Mouse (Mus musculus) midbrain, postnatal 0 days (tissue): ENCODE measurements at regions not wholly inside any gene's neighbourhood (a gene's known extent, or its start where the extent isn't known, plus 50 kb on each side); places are given as distances from the start of the nearest gene placed in this dataset.

ENCODE experiments used
- ATAC-seq: fragments of 200-750 bp; cut with Nextera tagmentation; 2 replicates; pipeline ENCODE4 v1.8.0; 2017; ENCODE audit warnings: moderate number of reproducible peaks, mild to moderate bottlenecking, moderate TSS enrichment, moderate library complexity; ENCODE audit not compliant: low FRiP score
- DNase-seq: peaks from one replicate; pipeline ENCODE4 v3.0.0-alpha.2; 2015; ENCODE audit warnings: low spot score
- H3K27ac ChIP-seq: fragments of 300-500 bp; sonication (generic); 2 replicates; pipeline ENCODE4 v1.5.1; 2014; ENCODE audit warnings: low read depth, mild to moderate bottlenecking, low read length, mixed read lengths
- H3K27me3 ChIP-seq: fragments of 300-500 bp; sonication (generic); 2 replicates; pipeline ENCODE4 v1.6.1; 2014; ENCODE audit warnings: low read length, control low read depth, mixed read lengths; ENCODE audit not compliant: insufficient read depth
- H3K36me3 ChIP-seq: fragments of 300-500 bp; sonication (generic); 2 replicates; pipeline ENCODE4 v1.6.1; 2014; ENCODE audit warnings: low read length, control low read depth, mixed read lengths; ENCODE audit not compliant: insufficient read depth
- H3K4me1 ChIP-seq: fragments of 300-500 bp; sonication (generic); 2 replicates; pipeline ENCODE4 v1.6.1; 2014; ENCODE audit warnings: mild to moderate bottlenecking, control low read depth, antibody characterized with exemption, low read length, mixed read lengths; ENCODE audit not compliant: insufficient read depth
- H3K4me2 ChIP-seq: fragments of 300-500 bp; sonication (generic); 2 replicates; pipeline ENCODE4 v1.6.1; 2014; ENCODE audit warnings: low read depth, mild to moderate bottlenecking, low read length, mixed read lengths; ENCODE audit not compliant: poor library complexity, severe bottlenecking
- H3K4me3 ChIP-seq: fragments of 300-500 bp; sonication (generic); 2 replicates; pipeline ENCODE4 v1.5.1; 2014; ENCODE audit warnings: low read depth, mild to moderate bottlenecking, low read length, moderate library complexity
- H3K9ac ChIP-seq: fragments of 300-500 bp; sonication (generic); replicated peaks from 2 replicates; pipeline ENCODE4 v1.6.1; 2014; ENCODE audit warnings: mild to moderate bottlenecking, low read length, moderate library complexity, mixed read lengths; ENCODE audit not compliant: poor library complexity, severe bottlenecking
- H3K9me3 ChIP-seq: fragments of 300-500 bp; sonication (generic); 2 replicates; pipeline ENCODE4 v1.6.1; 2016; ENCODE audit warnings: low read length, control low read depth
- CTCF ChIP-seq: IDR thresholded peaks from 2 replicates; pipeline ENCODE4 v1.5.1; 2016; ENCODE audit warnings: antibody characterized with exemption, mild to moderate bottlenecking
- WGBS: fragments of 180-500 bp; shearing (Covaris S2); extraction: QIAGEN DNeasy Blood & Tissue Kit; methylation state at CpG from one replicate; pipeline ENCODE4 v1.1.7; 2014; 5-methylcytosine and 5-hydroxymethylcytosine counted together

DNA sequence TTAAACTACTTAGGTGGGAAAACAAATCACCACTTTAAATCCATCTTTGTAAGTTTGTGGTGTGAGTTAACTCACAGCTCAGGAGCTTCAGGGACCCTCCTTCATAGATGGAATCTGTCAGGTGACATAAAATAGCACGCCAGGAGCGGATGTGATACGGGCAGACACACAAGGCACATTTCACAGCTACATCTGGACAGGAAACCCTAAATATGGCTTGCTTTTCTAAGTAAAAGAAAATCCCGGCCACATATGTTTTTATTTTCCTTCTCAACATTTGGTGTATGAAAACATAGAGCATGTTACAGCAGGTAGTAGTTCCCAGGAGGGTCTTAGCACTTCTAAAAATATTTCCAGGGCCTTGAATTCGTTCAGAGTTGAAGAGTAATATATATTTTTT is 50.1 kb upstream of the Col24a1 start:
- no peaks in the 10 kb centered on the region for H3K27me3 ChIP-seq
- 82% methylated on average over 5 of the region's 5 CpGs for WGBS

More for the DNA sequence above, 50.1 kb upstream of the Col24a1 start:
- Histone ChIP-seq H3K27ac (no peak overlapping the region), H3K4me2 (no peak overlapping the region), H3K36me3 (no peaks in the 10 kb centered on the region), H3K9ac (no peak overlapping the region), H3K4me1 (no peaks in the 10 kb centered on the region), H3K9me3 (no peaks in the 10 kb centered on the region), H3K4me3 (no peak overlapping the region)
- ATAC-seq: no peak
- TF ChIP-seq CTCF: no peak
- DNase-seq: no peak
